Mouse (Mus musculus) C2C12 (cell line): ENCODE measurements at regions not wholly inside any gene's neighbourhood (a gene's known extent, or its start where the extent isn't known, plus 50 kb on each side); places are given as distances from the start of the nearest gene placed in this dataset.

Experiments used
- CTCF ChIP-seq: IDR thresholded peaks from one replicate; pipeline ENCODE4 v1.5.1; 2011; ENCODE audit not compliant: control insufficient read depth, insufficient read depth, insufficient read length
- MYOD1 ChIP-seq: IDR thresholded peaks from one replicate; pipeline ENCODE4 v1.6.1; 2011; ENCODE audit warnings: low read depth; ENCODE audit not compliant: control insufficient read depth, insufficient read length

DNA sequence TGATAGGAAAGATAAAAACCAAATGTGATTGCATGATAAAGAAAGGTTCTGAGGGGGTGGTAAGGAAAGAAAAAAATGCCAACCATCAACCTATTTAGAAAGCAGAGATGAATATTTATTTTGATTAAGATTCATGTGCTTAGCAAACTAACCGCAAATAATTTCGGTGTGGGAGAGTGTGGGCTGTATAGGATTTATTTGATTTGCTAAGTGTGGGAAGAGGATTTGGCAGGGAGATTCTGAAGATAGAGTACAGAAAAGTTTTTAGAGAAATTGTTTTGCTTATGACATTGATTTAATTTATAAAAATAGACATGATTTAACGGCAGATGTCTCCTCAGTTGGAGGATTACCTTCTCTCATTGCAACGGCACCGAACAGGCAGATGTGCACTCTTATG, 250.3 kb downstream of the Pros1 start:
- no peak for TF ChIP-seq CTCF
- no peak for TF ChIP-seq MYOD1
